In the genomic region with DNA sequence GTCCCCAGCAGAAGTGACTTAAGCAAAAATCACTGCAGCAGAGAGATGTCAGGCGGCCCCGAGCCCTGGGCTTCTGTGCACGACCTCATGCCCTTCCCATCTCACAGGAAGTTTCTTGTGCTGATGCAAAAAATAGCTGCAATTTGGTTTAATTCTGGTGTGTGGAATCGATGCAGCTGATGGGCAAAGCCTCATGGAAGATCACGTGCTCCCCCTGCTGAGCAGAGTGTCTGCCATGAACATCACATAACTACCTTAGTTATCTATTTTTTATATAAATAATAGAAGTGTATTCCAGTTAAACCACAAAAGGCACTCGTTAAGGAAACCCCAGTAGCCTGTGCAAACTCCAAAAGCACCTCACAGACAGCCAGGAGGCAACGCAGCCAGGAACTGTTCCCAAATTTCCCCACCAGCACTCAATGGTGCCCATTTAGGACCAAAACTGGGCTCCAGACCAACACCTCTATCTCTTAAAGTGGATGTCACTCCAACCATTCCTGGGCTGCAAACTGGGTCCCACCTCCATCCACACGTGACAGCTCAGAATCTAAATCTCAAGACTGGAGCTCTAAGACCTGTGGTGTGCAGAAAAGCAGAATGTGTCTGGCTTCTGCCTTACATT, we compare ENCODE assay signal across 14 mouse cellular contexts.
A peak's percentile ranks its signal among the peaks of the same experiment; 100 is the strongest.
DNase-seq lines count a peak whose midpoint lies in the region; ATAC-seq and TF ChIP-seq lines count a peak whose summit lies in the region.
"Had no signal": no experiment of that assay in that cellular context is flagged by ENCODE, and none has a peak within 500 bp of the region (broad histone marks: within the 10 kb centered on the region; RNA-seq: fewer than 3 reads in every experiment).

No protein-coding gene starts in this region.

- H3K4me3 ChIP-seq in heart, embryonic 11.5 days (ENCODE audit: low read depth, low read length) = no peak overlapping the region
- no peak overlapping the region for H3K4me3 ChIP-seq in left cerebral cortex, adult 2 months
- no peak overlapping the region for H3K4me3 ChIP-seq in heart, embryonic 16.5 days (ENCODE audit: low read length)
- H3K4me3 ChIP-seq: lung, embryonic 15.5 days had no signal

- no peaks in the 10 kb centered on the region for H3K36me3 ChIP-seq in heart, embryonic 11.5 days (ENCODE audit: control insufficient read depth, insufficient read depth, low read length)
- no peaks in the 10 kb centered on the region for H3K36me3 ChIP-seq in heart, embryonic 16.5 days (ENCODE audit: control insufficient read depth, insufficient read depth)
- H3K36me3 ChIP-seq: lung, embryonic 15.5 days had no signal

- H3K27me3 ChIP-seq in heart, embryonic 11.5 days (ENCODE audit: control insufficient read depth, insufficient read depth, low read length) = no peaks in the 10 kb centered on the region
- no peaks in the 10 kb centered on the region for H3K27me3 ChIP-seq in heart, embryonic 16.5 days (ENCODE audit: control insufficient read depth, insufficient read depth, low read length)
- H3K27me3 ChIP-seq: lung, embryonic 15.5 days; Patski had no signal

- DNase-seq in heart, adult 11 months = peak; percentile 93
- DNase-seq in left cerebral cortex, adult 2 months (ENCODE audit: extremely low spot score in 1 of 2, low spot score in 2 of 2) = peak in 1 of 2 experiments; percentile 14
- DNase-seq in left cerebral cortex, postnatal 10 days (ENCODE audit: extremely low spot score in 1 of 2, low spot score in 2 of 2) = no peak
- DNase-seq in right cerebral cortex, postnatal 14 days = peak; percentile 17
- DNase-seq in ovary, adult 18-20 months (ENCODE audit: low spot score) = no peak
- DNase-seq in embryo, embryonic 9.5 days (ENCODE audit: extremely low spot score) = no peak
- DNase-seq: cerebellum, postnatal 10 days; spleen, adult 18-20 months; thymus, postnatal 4 days had no signal

- no peak overlapping the region for H3K4me2 ChIP-seq in heart, embryonic 11.5 days
- H3K4me2 ChIP-seq in heart, embryonic 16.5 days (ENCODE audit: low read depth, low read length) = no peak overlapping the region
- H3K4me2 ChIP-seq: lung, embryonic 15.5 days had no signal

- H3K4me1 ChIP-seq in heart, embryonic 11.5 days (ENCODE audit: control insufficient read depth, insufficient read depth, low read length) = no peaks in the 10 kb centered on the region
- peaks cover 18% of the 10 kb centered on the region for H3K4me1 ChIP-seq in heart, embryonic 16.5 days (ENCODE audit: control insufficient read depth, insufficient read depth, low read length)
- H3K4me1 ChIP-seq: lung, embryonic 15.5 days had no signal

- H3K9ac ChIP-seq in heart, embryonic 11.5 days (ENCODE audit: low read depth, low read length) = no peak overlapping the region
- H3K9ac ChIP-seq in heart, embryonic 16.5 days (ENCODE audit: low read length) = no peak overlapping the region
- H3K9ac ChIP-seq: lung, embryonic 15.5 days had no signal

- H3K27ac ChIP-seq in heart, embryonic 11.5 days (ENCODE audit: low read depth, low read length) = no peak overlapping the region
- no peak overlapping the region for H3K27ac ChIP-seq in left cerebral cortex, adult 2 months
- peak overlapping the region; percentile 83 for H3K27ac ChIP-seq in heart, embryonic 16.5 days (ENCODE audit: low read length)
- H3K27ac ChIP-seq: kidney, postnatal 0 days; lung, embryonic 15.5 days had no signal

- no peaks in the 10 kb centered on the region for H3K9me3 ChIP-seq in heart, embryonic 11.5 days (replicated peaks; ENCODE audit: control insufficient read depth, low read length)
- no peaks in the 10 kb centered on the region for H3K9me3 ChIP-seq in heart, embryonic 16.5 days (replicated peaks; ENCODE audit: control insufficient read depth, low read length)
- H3K9me3 ChIP-seq: lung, embryonic 15.5 days had no signal

- peak; percentile 20 for TF ChIP-seq CTCF in left cerebral cortex, adult 2 months (IDR thresholded peaks at IDR 0.05)

- WGBS in heart, embryonic 11.5 days (ENCODE audit: insufficient replicate concordance) = 61% methylated on average over 8 of the region's 8 CpGs
- 30% methylated on average over 8 of the region's 8 CpGs for WGBS in heart, embryonic 16.5 days

- ATAC-seq in heart, embryonic 11.5 days (replicated peaks; ENCODE audit: insufficient number of reproducible peaks, low FRiP score, low TSS enrichment) = no peak
- peak; percentile 88 for ATAC-seq in heart, embryonic 16.5 days (replicated peaks; ENCODE audit: extremely low read depth, insufficient read depth, low FRiP score)
- ATAC-seq: Patski had no signal

- intact Hi-C loops in left cerebral cortex, adult 2 months (cut with DNase I) = loop anchor here (2.0 to 5.0 kb wide), 2 partner anchors 35 to 463 kb away; no protein-coding TSS in a partner anchor
- intact Hi-C loops in left cerebral cortex, postnatal 10 days (cut with DNase I) = no loop called here

Comparison
In these comparisons a context has a peak if more than half of its experiments do, and no peak if none do; other contexts are left out.
1. DNase-seq: peak in heart, adult 11 months (single experiment) and right cerebral cortex, postnatal 14 days (single experiment); none in left cerebral cortex, postnatal 10 days (0 of 2), ovary, adult 18-20 months (single experiment) and embryo, embryonic 9.5 days (single experiment).